Mouse (Mus musculus) embryonic stem cell, embryonic (primary cell): ENCODE data around the gene Gtf2h2.

Experiments
- CTCF ChIA-PET, 4 experiments: fragments of 300-600 bp in 2 of 4; fragments of 350-600 bp in 2 of 4; sonication (Branson Sonifier 250); formaldehyde crosslinking; loops; one replicate each; lab custom pipeline; 2022; ENCODE audit warnings: inconsistent platforms in 2 of 4; lab: Charles Lee
- POLR2A ChIA-PET, 4 experiments: fragments of 300-600 bp in 2 of 4; fragments of 350-600 bp in 2 of 4; sonication (Branson Sonifier 250); formaldehyde crosslinking; loops; one replicate each; lab custom pipeline; 2022; ENCODE audit warnings: antibody characterized with exemption in 4 of 4, inconsistent platforms in 1 of 4; lab: Charles Lee

The Gtf2h2 gene

GRCm38 (mm10) chr13:100414428-100414827, 78.0 kb downstream of the Gtf2h2 start:
- ChIA-PET POLR2A (interaction anchor here in 1 of 4 experiments (0.7 kb wide), 1 partner anchor 509 kb away, joined by 3 read pairs; no protein-coding TSS in a partner anchor), CTCF (no interaction called here)
